Mouse (Mus musculus) CD4-positive, CD25-positive, alpha-beta regulatory T cell (primary cell): ENCODE measurements around the gene Ddx24. TPM values are rescaled to one million over a fixed set of nuclear protein-coding genes. Genes with fewer than 3 reads are reported as not detected.

Experiments used
- polyA plus RNA-seq: library from polyadenylated mRNA; unstranded; fragments of 100-300 nt; shearing (Covaris generic); gene quantifications from one replicate; pipeline ENCODE4 v1.2.1, GENCODE M21; 2017

The Ddx24 gene
- 184 TPM for polyA plus RNA-seq

GRCm38 (mm10) chr12:103425729-103426470 is at the start of gene Ddx24:
Gene Ddx24, minus strand, starts transcription at chr12:103425830.

GRCm38 (mm10) chr12:103457140-103457539 is 31.5 kb upstream of the Ddx24 start, which contains the start of gene Ifi27l2b:
Gene Ifi27l2b, minus strand, starts transcription at chr12:103457223.

GRCm38 (mm10) chr12:103443524-103443923 is 17.9 kb upstream of the Ddx24 start, which contains the start of gene Ifi27l2a:
Gene Ifi27l2a, minus strand, starts transcription at chr12:103443680.

GRCm38 (mm10) chr12:103433986-103434731 is 8.5 kb upstream of the Ddx24 start, which contains the start of gene Ifi27:
Gene Ifi27, plus strand, starts transcription at chr12:103434211.

GRCm38 (mm10) chr12:103407720-103408119 is 17.9 kb downstream of the Ddx24 start, which contains the start of gene 9330161L09Rik:
Gene 9330161L09Rik, minus strand, starts transcription at chr12:103407820.

GRCm38 (mm10) chr12:103388505-103389347 is 36.9 kb downstream of the Ddx24 start, which contains the start of gene Otub2:
Gene Otub2, plus strand, starts transcription at chr12:103388682.

Other genes starting within 250 kb of the Ddx24 start
- not detected for gene Prima1, start 183.7 kb downstream of the Ddx24 start, polyA plus RNA-seq
- not detected for gene Fam181a, start 114.9 kb downstream of the Ddx24 start, polyA plus RNA-seq
- 16.8 TPM for gene Asb2, start 69.8 kb downstream of the Ddx24 start, polyA plus RNA-seq
- gene Otub2, start 37.1 kb downstream of the Ddx24 start, polyA plus RNA-seq = 1.8 TPM
- gene 9330161L09Rik, start 18.0 kb downstream of the Ddx24 start, polyA plus RNA-seq = 1.3 TPM
- 375 TPM for gene Ifi27, start 8.4 kb upstream of the Ddx24 start, polyA plus RNA-seq
- 1,287 TPM for gene Ifi27l2a, start 17.9 kb upstream of the Ddx24 start, polyA plus RNA-seq
- not detected for gene Ifi27l2b, start 31.4 kb upstream of the Ddx24 start, polyA plus RNA-seq
- gene Ppp4r4, start 106.5 kb upstream of the Ddx24 start, polyA plus RNA-seq = 0.12 TPM
- not detected for gene Serpina10, start 205.6 kb upstream of the Ddx24 start, polyA plus RNA-seq
- gene Serpina6, start 231.4 kb upstream of the Ddx24 start, polyA plus RNA-seq = not detected